Mouse (Mus musculus) megakaryocyte, embryonic 14.5 days (primary cell): ENCODE measurements around the gene Ngdn.

Experiments used
- FLI1 ChIP-seq: IDR thresholded peaks from 2 replicates; pipeline ENCODE4 v1.6.1; 2012; ENCODE audit warnings: low read length, inconsistent platforms, mixed read lengths
- GATA1 ChIP-seq: IDR thresholded peaks from 3 replicates; pipeline ENCODE4 v1.6.1; 2012; ENCODE audit warnings: mixed read lengths, low read length, inconsistent platforms, borderline replicate concordance

DNA sequence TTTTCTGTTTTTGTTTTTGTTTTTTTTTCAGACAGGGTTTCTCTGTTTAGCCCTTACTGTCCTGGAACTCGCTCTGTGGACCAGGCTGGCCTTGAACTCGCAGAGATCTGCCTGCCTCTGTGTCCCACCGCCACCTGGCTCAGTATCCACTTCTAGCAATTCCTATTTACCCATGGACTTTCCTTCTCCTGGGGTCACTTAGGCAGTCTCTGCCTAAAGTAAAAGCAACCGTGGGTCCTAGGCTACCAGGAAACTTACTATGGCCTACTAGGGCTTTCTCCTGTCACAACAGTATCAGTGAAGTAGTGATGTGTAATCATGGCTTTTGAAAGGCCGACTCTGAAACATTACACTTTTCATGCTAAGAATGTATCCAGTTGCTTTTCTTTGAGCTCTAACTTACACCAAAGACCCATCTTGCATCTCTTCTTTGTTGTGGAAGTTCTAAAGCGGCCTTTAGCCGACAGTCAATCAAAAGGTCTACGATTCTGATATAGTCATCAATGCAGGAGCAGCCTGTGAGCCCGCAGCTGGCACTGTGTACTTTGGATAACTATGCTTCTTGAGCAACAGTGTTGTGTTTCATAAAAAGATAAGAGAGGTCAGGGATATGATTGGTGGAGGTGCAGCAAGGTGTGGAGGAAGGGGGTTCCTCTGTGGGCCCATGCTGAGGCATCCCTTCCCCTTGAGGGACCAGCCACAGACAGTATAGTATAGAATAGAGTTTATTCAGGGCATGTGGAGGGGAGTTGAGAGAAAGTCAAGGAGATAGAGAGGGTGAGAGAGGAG is 7.9 kb upstream of the Ngdn start:
- no peak for TF ChIP-seq GATA1
- TF ChIP-seq FLI1 = no peak
